Mouse (Mus musculus) kidney, adult 18-20 months (tissue): ENCODE data around the gene Tspan15.

Experiments used
- DNase-seq: peaks from one replicate; pipeline ENCODE4 v3.0.0; 2021

The Tspan15 gene

GRCm38 (mm10) chr10:62189303-62189702 lies 41.7 kb downstream of the Tspan15 start:
- no peak for DNase-seq

- peak; percentile 86 for DNase-seq
Observed at GRCm38 (mm10) chr10:62186882-62187281, 44.2 kb downstream of the Tspan15 start.

GRCm38 (mm10) chr10:62183053-62183452 lies 48.0 kb downstream of the Tspan15 start:
- DNase-seq: peak; percentile 97

GRCm38 (mm10) chr10:62182471-62183014 lies 48.5 kb downstream of the Tspan15 start:
- DNase-seq: no peak

- DNase-seq: no peak
Observed at GRCm38 (mm10) chr10:62181701-62182100, 49.4 kb downstream of the Tspan15 start.

- no peak for DNase-seq
Observed at GRCm38 (mm10) chr10:62179944-62180343, 51.1 kb downstream of the Tspan15 start.

GRCm38 (mm10) chr10:62174533-62175313 lies 56.3 kb downstream of the Tspan15 start:
- DNase-seq: no peak

GRCm38 (mm10) chr10:62173941-62174448 lies 57.1 kb downstream of the Tspan15 start:
- no peak for DNase-seq

- DNase-seq: no peak
Observed at GRCm38 (mm10) chr10:62172841-62173553, 58.1 kb downstream of the Tspan15 start.

GRCm38 (mm10) chr10:62162410-62162809 lies 68.6 kb downstream of the Tspan15 start:
- DNase-seq: peak; percentile 8

- DNase-seq: no peak
Observed at GRCm38 (mm10) chr10:62149929-62150328, 81.1 kb downstream of the Tspan15 start.

- DNase-seq: no peak
Observed at GRCm38 (mm10) chr10:62147466-62148248, 83.4 kb downstream of the Tspan15 start.

GRCm38 (mm10) chr10:62145957-62146356 lies 85.1 kb downstream of the Tspan15 start:
- DNase-seq: no peak

GRCm38 (mm10) chr10:62143820-62144219 lies 87.2 kb downstream of the Tspan15 start, which contains the start of gene Fam241b:
Gene Fam241b, minus strand, starts transcription at chr10:62143920.
- no peak for DNase-seq

GRCm38 (mm10) chr10:62138040-62138439 lies 93.0 kb downstream of the Tspan15 start:
- DNase-seq: no peak

GRCm38 (mm10) chr10:62137150-62137549 lies 93.9 kb downstream of the Tspan15 start:
- no peak for DNase-seq

- no peak for DNase-seq
Observed at GRCm38 (mm10) chr10:62135696-62136470, 95.2 kb downstream of the Tspan15 start.
